Mouse (Mus musculus) kidney, postnatal 25 days (tissue): Measurements from ENCODE around the gene Rae1.

Experiments
- DNase-seq, 2 experiments: peaks; one replicate each; pipeline ENCODE4 v3.0.0; 2021; ENCODE audit warnings: mixed read lengths in 2 of 2

Gene Rae1

GRCm38 (mm10) chr2:173049817-173050216 lies 49.9 kb downstream of the Rae1 start:
- no peak for DNase-seq

- no peak for DNase-seq
Observed at GRCm38 (mm10) chr2:173050604-173051382, 50.9 kb downstream of the Rae1 start.

GRCm38 (mm10) chr2:173052881-173053280 lies 53.0 kb downstream of the Rae1 start:
- no peak for DNase-seq

GRCm38 (mm10) chr2:173053846-173054245 lies 53.9 kb downstream of the Rae1 start:
- DNase-seq = no peak

GRCm38 (mm10) chr2:173056303-173056881 lies 56.5 kb downstream of the Rae1 start:
- DNase-seq = no peak

- no peak for DNase-seq
Observed at GRCm38 (mm10) chr2:173056882-173057315, 57.0 kb downstream of the Rae1 start.

- DNase-seq = no peak
Observed at GRCm38 (mm10) chr2:173057623-173058022, 57.7 kb downstream of the Rae1 start.

- no peak for DNase-seq
Observed at GRCm38 (mm10) chr2:173058263-173058662, 58.3 kb downstream of the Rae1 start.

- DNase-seq = no peak
Observed at GRCm38 (mm10) chr2:173060450-173060849, 60.5 kb downstream of the Rae1 start.

GRCm38 (mm10) chr2:173061443-173062351 lies 61.8 kb downstream of the Rae1 start:
- no peak for DNase-seq

GRCm38 (mm10) chr2:173063219-173063618 lies 63.3 kb downstream of the Rae1 start:
- no peak for DNase-seq

GRCm38 (mm10) chr2:173064864-173065263 lies 64.9 kb downstream of the Rae1 start:
- DNase-seq = no peak
